Mouse (Mus musculus): ENCODE measurements around the gene Tagln.

Gene Tagln

DNA sequence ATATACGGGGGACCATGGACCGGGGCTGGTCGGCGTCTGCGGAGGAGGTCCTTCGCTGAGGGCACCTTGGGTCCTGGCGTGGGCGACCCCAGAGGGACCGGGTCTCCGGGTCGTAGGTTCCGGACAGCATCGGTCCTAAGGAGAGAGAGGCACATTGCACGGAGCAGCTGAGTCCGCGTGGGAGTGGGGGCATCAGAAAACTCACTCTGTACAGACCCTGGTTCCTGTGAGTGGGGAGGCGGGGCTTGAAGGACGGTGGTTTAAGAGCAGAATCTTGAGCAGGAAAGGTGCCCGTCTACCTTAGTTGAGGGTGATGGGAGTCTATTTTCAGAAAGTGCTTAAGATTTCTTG is 28.8 kb downstream of the Tagln start:
- DNase-seq (ENCODE audit: extremely low read depth, low read depth): no peak

DNA sequence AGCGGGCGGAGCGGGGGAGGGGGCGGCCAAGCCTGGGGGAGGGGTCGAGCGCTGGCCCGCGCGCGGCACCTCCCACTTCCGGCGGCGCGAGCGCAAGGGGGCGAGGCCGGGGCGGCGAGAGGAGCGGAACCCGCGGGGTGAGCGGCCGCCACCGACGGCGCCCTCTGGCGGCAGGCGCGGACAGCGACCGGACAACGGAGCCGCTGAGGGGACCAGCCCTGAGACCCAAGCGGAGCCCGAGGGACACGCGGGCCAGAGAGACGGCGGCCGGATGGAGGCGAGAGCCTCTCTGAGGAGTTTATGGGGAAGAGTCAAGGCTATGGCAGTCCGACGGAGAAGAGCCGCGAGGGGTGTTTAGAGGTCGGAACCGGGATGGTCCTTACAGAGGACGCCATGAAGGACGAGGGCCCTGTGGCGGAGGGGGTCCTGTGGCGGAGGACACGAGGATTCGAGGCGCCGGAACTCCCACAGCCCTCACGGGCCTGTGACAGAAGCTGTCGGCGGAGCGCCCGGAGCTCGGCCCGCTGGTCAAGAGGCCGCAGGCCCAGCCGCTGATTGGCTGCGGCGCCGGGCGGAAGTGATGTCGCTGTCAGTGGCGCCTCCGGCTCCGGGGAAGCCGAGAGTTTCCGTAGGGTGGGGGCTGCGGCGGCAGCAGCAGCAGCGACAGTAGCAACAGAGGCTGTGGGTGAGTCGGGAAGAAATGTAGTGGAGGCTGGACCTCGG is 29.3 kb downstream of the Tagln start, which contains the start of the genes Pcsk7 and Rnf214:
Gene Pcsk7 (plus strand): TSS at position 143 of the 723 bp plus-strand sequence.
Gene Rnf214 (minus strand): TSS at position 557 of the 723 bp plus-strand sequence.
- peak; percentile 46 for DNase-seq (ENCODE audit: extremely low read depth, low read depth)

DNA sequence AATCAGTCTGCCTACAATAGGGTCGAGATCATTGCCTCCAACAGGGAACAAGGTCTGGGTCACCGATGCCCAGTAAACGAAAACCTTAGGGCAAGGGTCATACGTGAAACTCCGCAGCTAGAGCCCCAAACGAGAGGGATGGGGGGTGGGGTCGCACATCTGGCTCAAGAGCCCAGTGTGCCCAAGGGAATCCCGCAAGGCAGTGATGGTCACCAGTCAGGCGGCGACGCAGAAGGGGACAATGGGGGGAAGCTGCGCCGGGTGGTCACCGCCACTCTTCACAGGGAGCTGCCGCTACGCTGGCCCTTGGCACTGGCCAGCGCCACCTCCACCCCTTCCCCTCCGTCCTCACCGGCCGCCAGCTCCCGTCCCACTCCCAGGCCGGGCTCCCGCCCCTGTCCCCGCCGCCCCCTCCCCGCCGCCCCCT is 30.0 kb downstream of the Tagln start:
- DNase-seq (ENCODE audit: extremely low read depth, low read depth): no peak

DNA sequence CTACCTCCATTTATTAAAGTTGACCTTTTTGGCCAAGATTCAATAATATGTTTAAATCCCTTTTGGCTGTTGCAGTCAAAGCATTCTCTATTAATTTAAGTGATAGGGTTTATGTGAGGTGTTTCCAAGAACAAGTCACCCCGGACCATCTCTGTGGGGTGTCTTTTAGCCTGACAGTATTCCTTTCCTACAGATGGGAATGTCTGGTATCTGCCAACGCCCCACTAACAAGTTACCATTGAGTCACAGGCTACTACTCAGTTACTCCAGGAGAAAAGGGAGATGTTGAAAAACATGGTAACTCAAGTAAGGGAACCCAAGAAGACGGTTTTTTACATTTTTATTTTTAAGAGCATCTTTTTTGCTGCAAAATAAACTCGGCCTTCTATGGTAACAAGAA is 30.7 kb downstream of the Tagln start:
- no peak for DNase-seq (ENCODE audit: extremely low read depth, low read depth)

DNA sequence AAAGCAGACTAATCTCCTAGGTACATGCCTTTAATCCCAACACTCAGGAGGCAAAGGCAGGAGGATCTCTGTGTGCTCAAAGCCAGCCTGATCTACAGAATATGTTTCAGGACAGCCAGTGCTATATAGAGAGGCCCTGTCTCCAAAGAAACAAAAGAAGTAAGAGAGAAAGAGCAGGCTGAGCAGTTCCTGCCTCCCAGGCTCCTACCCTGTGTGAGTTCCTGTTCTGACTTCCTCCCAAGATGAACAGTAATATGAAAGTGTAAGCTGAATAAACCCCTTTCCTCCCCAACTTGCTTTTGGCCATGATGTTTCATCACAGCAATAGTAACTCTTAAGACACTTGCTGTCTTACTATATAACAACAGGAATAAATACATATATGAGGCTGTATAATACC is 42.2 kb downstream of the Tagln start:
- DNase-seq (ENCODE audit: extremely low read depth, low read depth): no peak

Data from MEL-GATA-1-ER (cell line).